Mouse (Mus musculus): Measurements from ENCODE around the gene Ppip5k1. TPM values are rescaled to one million over a fixed set of nuclear protein-coding genes. Genes with fewer than 3 reads are reported as not detected.

The Ppip5k1 gene
- polyA plus RNA-seq, 1 experiment, result 9.0 TPM

DNA sequence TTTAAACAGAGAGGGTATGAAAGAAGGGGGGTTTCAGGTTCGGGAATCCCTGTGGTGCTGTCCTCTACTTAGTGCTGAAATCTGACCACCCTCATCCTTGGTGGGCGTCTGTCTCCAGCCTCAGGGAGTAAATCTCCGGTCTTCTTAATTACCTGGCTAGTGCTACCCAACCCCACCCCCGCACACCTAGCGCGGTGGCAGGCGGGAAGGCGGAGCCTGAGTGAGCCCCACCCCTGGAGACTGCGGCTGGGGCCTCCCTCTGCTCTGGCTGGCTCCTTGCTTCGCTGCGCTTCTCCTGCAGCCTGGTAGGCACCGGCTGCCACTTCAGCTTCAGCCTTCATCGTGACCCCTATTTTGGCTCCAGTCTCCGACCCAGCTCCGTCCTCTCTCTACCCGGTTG lies 3.2 kb upstream of the Ppip5k1 start:
- no peak overlapping the region for H3K27ac ChIP-seq (ENCODE audit: insufficient read depth, low read length)
- H3K4me1 ChIP-seq (ENCODE audit: control insufficient read depth, insufficient read depth, low read length), result peaks cover 3% of the 10 kb centered on the region; the same call in 1 of the 2 replicates
- no peak overlapping the region for H3K4me3 ChIP-seq (ENCODE audit: insufficient read depth, low read length)
- TF ChIP-seq POLR2A (IDR thresholded peaks at IDR 0.05; ENCODE audit: low read depth, low read length), result no peak
- no peak for TF ChIP-seq CTCF (IDR thresholded peaks at IDR 0.05; ENCODE audit: borderline replicate concordance, insufficient read depth, low read length)

- TF ChIP-seq POLR2A (IDR thresholded peaks at IDR 0.05; ENCODE audit: low read depth, low read length) (no peak), CTCF (IDR thresholded peaks at IDR 0.05; ENCODE audit: borderline replicate concordance, insufficient read depth, low read length) (no peak)
- Histone ChIP-seq H3K27ac (ENCODE audit: insufficient read depth, low read length) (no peak overlapping the region), H3K4me3 (ENCODE audit: insufficient read depth, low read length) (no peak overlapping the region), H3K4me1 (ENCODE audit: control insufficient read depth, insufficient read depth, low read length) (peaks cover 3% of the 10 kb centered on the region; the same call in 1 of the 2 replicates)
Observed at GRCm38 (mm10) chr2:121357961-121358360, 2.8 kb upstream of the Ppip5k1 start.

- H3K4me3 ChIP-seq (ENCODE audit: insufficient read depth, low read length), result no peak within 1 kb of the TSS
- H3K27ac ChIP-seq (ENCODE audit: insufficient read depth, low read length), result no peak within 1 kb of the TSS
- H3K4me1 ChIP-seq (ENCODE audit: control insufficient read depth, insufficient read depth, low read length), result peaks cover 3% of the 10 kb centered on the region; the same call in 1 of the 2 replicates
- TF ChIP-seq POLR2A (IDR thresholded peaks at IDR 0.05; ENCODE audit: low read depth, low read length) (no peak), CTCF (IDR thresholded peaks at IDR 0.05; ENCODE audit: borderline replicate concordance, insufficient read depth, low read length) (no peak)
Observed at GRCm38 (mm10) chr2:121357494-121357893, 2.3 kb upstream of the Ppip5k1 start, which contains the start of gene Ckmt1. Gene Ckmt1, plus strand, starts transcription at chr2:121357714.

GRCm38 (mm10) chr2:121354378-121354777 lies 818 bp downstream of the Ppip5k1 start:
- TF ChIP-seq CTCF (IDR thresholded peaks at IDR 0.05; ENCODE audit: borderline replicate concordance, insufficient read depth, low read length), result no peak
- no peak for TF ChIP-seq POLR2A (IDR thresholded peaks at IDR 0.05; ENCODE audit: low read depth, low read length)
- Histone ChIP-seq H3K4me1 (ENCODE audit: control insufficient read depth, insufficient read depth, low read length) (peaks cover 3% of the 10 kb centered on the region; the same call in 1 of the 2 replicates), H3K4me3 (ENCODE audit: insufficient read depth, low read length) (peak overlapping the region; percentile 73), H3K27ac (ENCODE audit: insufficient read depth, low read length) (no peak overlapping the region)

DNA sequence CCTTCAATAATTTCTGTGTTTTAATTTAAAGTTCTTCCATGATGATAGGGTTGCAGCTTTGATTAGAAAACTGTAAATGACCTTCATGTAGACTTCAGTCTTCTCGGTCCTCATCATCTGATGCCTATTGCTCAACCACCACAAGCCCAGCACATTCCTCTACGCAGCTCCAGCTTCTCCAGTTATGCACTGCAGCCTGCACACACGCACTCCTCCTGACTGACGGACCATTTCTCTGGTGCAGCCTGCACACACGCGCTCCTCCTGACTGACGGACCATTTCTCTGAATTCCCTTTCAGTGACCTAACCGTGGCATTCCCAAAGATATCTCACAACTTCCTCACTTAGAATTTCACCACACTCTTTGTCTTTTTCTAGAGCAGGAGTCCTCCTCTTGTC lies 2.0 kb downstream of the Ppip5k1 start:
- peaks cover 3% of the 10 kb centered on the region; the same call in 1 of the 2 replicates for H3K4me1 ChIP-seq (ENCODE audit: control insufficient read depth, insufficient read depth, low read length)
- H3K4me3 ChIP-seq (ENCODE audit: insufficient read depth, low read length), result no peak overlapping the region
- no peak for TF ChIP-seq CTCF (IDR thresholded peaks at IDR 0.05; ENCODE audit: borderline replicate concordance, insufficient read depth, low read length)
- TF ChIP-seq POLR2A (IDR thresholded peaks at IDR 0.05; ENCODE audit: low read depth, low read length), result no peak
- H3K27ac ChIP-seq (ENCODE audit: insufficient read depth, low read length), result no peak overlapping the region

- H3K27ac ChIP-seq (ENCODE audit: insufficient read depth, low read length), result no peak overlapping the region
- no peak overlapping the region for H3K4me3 ChIP-seq (ENCODE audit: insufficient read depth, low read length)
- TF ChIP-seq POLR2A (IDR thresholded peaks at IDR 0.05; ENCODE audit: low read depth, low read length), result no peak
- no peak for TF ChIP-seq CTCF (IDR thresholded peaks at IDR 0.05; ENCODE audit: borderline replicate concordance, insufficient read depth, low read length)
- no peaks in the 10 kb centered on the region for H3K4me1 ChIP-seq (ENCODE audit: control insufficient read depth, insufficient read depth, low read length)
Observed at GRCm38 (mm10) chr2:121339057-121339456, 16.1 kb downstream of the Ppip5k1 start.

GRCm38 (mm10) chr2:121329492-121329891 lies 25.7 kb downstream of the Ppip5k1 start:
- TF ChIP-seq POLR2A (IDR thresholded peaks at IDR 0.05; ENCODE audit: low read depth, low read length) (no peak), CTCF (IDR thresholded peaks at IDR 0.05; ENCODE audit: borderline replicate concordance, insufficient read depth, low read length) (no peak)
- Histone ChIP-seq H3K4me3 (ENCODE audit: insufficient read depth, low read length) (no peak overlapping the region), H3K4me1 (ENCODE audit: control insufficient read depth, insufficient read depth, low read length) (no peaks in the 10 kb centered on the region), H3K27ac (ENCODE audit: insufficient read depth, low read length) (no peak overlapping the region)

- Histone ChIP-seq H3K27ac (ENCODE audit: insufficient read depth, low read length) (no peak overlapping the region), H3K4me1 (ENCODE audit: control insufficient read depth, insufficient read depth, low read length) (no peaks in the 10 kb centered on the region), H3K4me3 (ENCODE audit: insufficient read depth, low read length) (no peak overlapping the region)
- TF ChIP-seq POLR2A (IDR thresholded peaks at IDR 0.05; ENCODE audit: low read depth, low read length) (no peak), CTCF (IDR thresholded peaks at IDR 0.05; ENCODE audit: borderline replicate concordance, insufficient read depth, low read length) (no peak)
Observed at GRCm38 (mm10) chr2:121323693-121324470, 31.3 kb downstream of the Ppip5k1 start.

DNA sequence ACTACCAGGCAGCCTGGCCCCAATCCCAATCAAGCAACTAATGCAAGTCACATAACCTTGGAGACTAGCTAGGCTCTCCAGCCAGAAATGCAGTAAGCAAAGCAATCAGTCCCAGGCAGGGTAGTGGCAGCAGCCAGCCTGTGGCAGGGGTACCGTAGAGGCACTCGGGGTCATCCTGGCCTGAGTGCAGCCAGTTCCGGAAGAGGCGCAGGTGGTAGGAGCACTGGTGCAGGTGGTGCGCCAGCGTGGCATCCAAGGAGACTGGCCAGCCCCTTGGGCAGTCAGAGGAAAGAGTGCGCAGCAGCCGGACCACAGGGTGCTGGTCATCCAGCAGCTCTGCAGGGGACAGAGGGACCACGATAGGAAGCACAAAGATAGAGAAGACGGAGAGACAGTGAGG lies 32.2 kb downstream of the Ppip5k1 start:
- H3K4me3 ChIP-seq (ENCODE audit: insufficient read depth, low read length), result no peak overlapping the region
- no peak overlapping the region for H3K27ac ChIP-seq (ENCODE audit: insufficient read depth, low read length)
- TF ChIP-seq CTCF (IDR thresholded peaks at IDR 0.05; ENCODE audit: borderline replicate concordance, insufficient read depth, low read length) (no peak), POLR2A (IDR thresholded peaks at IDR 0.05; ENCODE audit: low read depth, low read length) (no peak)
- H3K4me1 ChIP-seq (ENCODE audit: control insufficient read depth, insufficient read depth, low read length), result no peaks in the 10 kb centered on the region

- Histone ChIP-seq H3K4me3 (ENCODE audit: insufficient read depth, low read length) (no peak overlapping the region), H3K27ac (ENCODE audit: insufficient read depth, low read length) (no peak overlapping the region), H3K4me1 (ENCODE audit: control insufficient read depth, insufficient read depth, low read length) (no peaks in the 10 kb centered on the region)
- no peak for TF ChIP-seq CTCF (IDR thresholded peaks at IDR 0.05; ENCODE audit: borderline replicate concordance, insufficient read depth, low read length)
- TF ChIP-seq POLR2A (IDR thresholded peaks at IDR 0.05; ENCODE audit: low read depth, low read length), result no peak
Observed at GRCm38 (mm10) chr2:121316278-121316677, 38.9 kb downstream of the Ppip5k1 start.
